Comparison of ENCODE assay signal across 7 mouse cellular contexts in the genomic region with DNA sequence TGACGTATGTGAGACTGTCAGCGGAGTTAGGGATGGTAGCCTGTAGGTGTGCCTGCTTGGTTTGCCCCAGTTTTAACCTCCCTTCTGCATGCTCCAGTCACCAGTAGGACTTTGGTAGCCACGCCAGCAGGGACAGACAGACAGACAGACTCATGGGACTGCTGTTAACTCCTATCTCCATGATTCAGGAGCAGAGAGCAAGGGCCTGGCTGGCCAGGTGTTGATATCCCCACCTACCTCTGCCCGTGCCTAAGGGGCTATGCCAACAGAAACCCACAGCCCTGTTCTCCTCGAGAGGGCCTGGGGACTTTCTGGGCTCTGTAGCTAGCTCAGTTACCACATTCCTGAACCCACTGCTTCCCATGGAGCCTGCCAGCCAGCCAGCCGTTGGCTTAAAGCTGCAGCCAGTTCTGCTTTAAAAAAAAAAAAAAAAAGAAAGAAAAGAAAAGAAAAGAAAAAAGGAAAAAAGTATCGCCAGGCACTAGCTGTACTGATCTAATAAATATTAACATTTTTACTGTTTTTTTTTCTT. TPM values are rescaled to one million over a fixed set of nuclear protein-coding genes. Genes with fewer than 3 reads are reported as not detected.
DNase-seq lines count a peak whose midpoint lies in the region; ATAC-seq and TF ChIP-seq lines count a peak whose summit lies in the region.

No protein-coding gene starts in this region.

- no peaks in the 10 kb centered on the region for H3K9me3 ChIP-seq in lung, embryonic 14.5 days (ENCODE audit: low read depth, low read length)
- H3K9me3 ChIP-seq in forebrain, embryonic 10.5 days, result no peaks in the 10 kb centered on the region
- no peaks in the 10 kb centered on the region for H3K9me3 ChIP-seq in intestine, postnatal 0 days (ENCODE audit: control insufficient read depth)

- H3K36me3 ChIP-seq in lung, embryonic 14.5 days (ENCODE audit: insufficient read depth), result no peaks in the 10 kb centered on the region
- H3K36me3 ChIP-seq in forebrain, embryonic 10.5 days (replicated peaks), result 0 out of 2 replicates have a peak, but pooled peaks cover 2% of the 10 kb centered on the region
- peaks cover 5% of the 10 kb centered on the region; the same call in 1 of the 2 replicates for H3K36me3 ChIP-seq in intestine, postnatal 0 days (ENCODE audit: control insufficient read depth, insufficient read depth)
- H3K36me3 ChIP-seq in small intestine, adult 2 months (ENCODE audit: control insufficient read depth, insufficient read depth, low read length), result peaks cover 2% of the 10 kb centered on the region; the same call in 1 of the 2 replicates

- no peaks in the 10 kb centered on the region for H3K27me3 ChIP-seq in lung, embryonic 14.5 days (ENCODE audit: insufficient read depth, low read length)
- peaks cover 13% of the 10 kb centered on the region for H3K27me3 ChIP-seq in forebrain, embryonic 10.5 days (ENCODE audit: poor library complexity, severe bottlenecking)
- no peaks in the 10 kb centered on the region for H3K27me3 ChIP-seq in intestine, postnatal 0 days (replicated peaks; ENCODE audit: control insufficient read depth, insufficient read depth, low read length)
- H3K27me3 ChIP-seq in small intestine, adult 2 months (ENCODE audit: control insufficient read depth, insufficient read depth, low read length), result no peaks in the 10 kb centered on the region

- peaks cover 32% of the 10 kb centered on the region for H3K4me1 ChIP-seq in lung, embryonic 14.5 days (ENCODE audit: insufficient read depth)
- peaks cover 82% of the 10 kb centered on the region for H3K4me1 ChIP-seq in forebrain, embryonic 10.5 days
- H3K4me1 ChIP-seq in intestine, postnatal 0 days (replicated peaks; ENCODE audit: control insufficient read depth, insufficient read depth, low read length), result peaks cover 14% of the 10 kb centered on the region
- peaks cover 24% of the 10 kb centered on the region for H3K4me1 ChIP-seq in small intestine, adult 2 months (ENCODE audit: control insufficient read depth, insufficient read depth, insufficient read length, low read length)

- no peak for TF ChIP-seq POLR2A in small intestine, adult 2 months (IDR thresholded peaks at IDR 0.05; ENCODE audit: low read depth, low read length)

- H3K9ac ChIP-seq in lung, embryonic 14.5 days, result peak overlapping the region; percentile 26; the same call in 1 of the 2 replicates
- no peak overlapping the region for H3K9ac ChIP-seq in intestine, postnatal 0 days (ENCODE audit: low read depth, low read length)

- ATAC-seq in lung, embryonic 14.5 days (ENCODE audit: insufficient read depth), result no peak
- ATAC-seq in intestine, postnatal 0 days, result no peak

- WGBS in lung, embryonic 14.5 days, result 22% methylated on average over 7 of the region's 7 CpGs
- 28% methylated on average over 7 of the region's 7 CpGs for WGBS in forebrain, embryonic 10.5 days
- 43% methylated on average over 7 of the region's 7 CpGs for WGBS in intestine, postnatal 0 days
- 62% methylated on average over 7 of the region's 7 CpGs for WGBS in small intestine, adult 2 months

- peak overlapping the region; percentile 39; the same call in 1 of the 2 replicates for H3K4me2 ChIP-seq in lung, embryonic 14.5 days
- H3K4me2 ChIP-seq in intestine, postnatal 0 days (replicated peaks; ENCODE audit: low read depth), result peak overlapping the region; percentile 24; the same call in 1 of the 2 replicates

- DNase-seq in lung, embryonic 14.5 days, result peak; percentile 53
- no peak for DNase-seq in lung, postnatal 25 days (ENCODE audit: low spot score)
- DNase-seq in forebrain, embryonic 10.5 days (ENCODE audit: extremely low spot score, low spot score), result no peak
- no peak for DNase-seq in gastrocnemius, postnatal 4 days (ENCODE audit: low spot score in 2 of 2)
- no peak for DNase-seq in adrenal gland, postnatal 10 days

- peak overlapping the region; percentile 94 for H3K27ac ChIP-seq in lung, embryonic 14.5 days (ENCODE audit: low read depth)
- H3K27ac ChIP-seq in forebrain, embryonic 10.5 days, result peak overlapping the region; percentile 86
- peak overlapping the region; percentile 37 for H3K27ac ChIP-seq in intestine, postnatal 0 days (ENCODE audit: low read depth, low read length)
- H3K27ac ChIP-seq in small intestine, adult 2 months (ENCODE audit: insufficient read depth, low read depth, low read length), result peak overlapping the region; percentile 82

- TF ChIP-seq CTCF in lung, embryonic 14.5 days (IDR thresholded peaks at IDR 0.05; ENCODE audit: low read depth), result no peak
- TF ChIP-seq CTCF in intestine, postnatal 0 days (IDR thresholded peaks at IDR 0.05; ENCODE audit: low read depth), result no peak
- no peak for TF ChIP-seq CTCF in small intestine, adult 2 months (IDR thresholded peaks at IDR 0.05; ENCODE audit: extremely low read depth, insufficient read length, insufficient replicate concordance, low read depth, low read length)

- H3K4me3 ChIP-seq in lung, embryonic 14.5 days (ENCODE audit: low read depth, low read length), result no peak overlapping the region
- H3K4me3 ChIP-seq in forebrain, embryonic 10.5 days, result peak overlapping the region; percentile 32
- H3K4me3 ChIP-seq in intestine, postnatal 0 days (ENCODE audit: low read depth, low read length), result no peak overlapping the region
- no peak overlapping the region for H3K4me3 ChIP-seq in small intestine, adult 2 months (ENCODE audit: low read depth, low read length)

RNA-seq across cellular contexts. Expression of a gene that starts 12.9 kb away (rescaled TPM):
- 13.7 and 15.9 TPM in 2 replicates for polyA plus RNA-seq in lung, embryonic 14.5 days (2014; fragmentation: Nextera tagmentation; extraction: Ambion mirVana)
- 16.5 and 18.2 TPM in 2 replicates for polyA plus RNA-seq in forebrain, embryonic 10.5 days (2016; fragmentation: Nextera tagmentation; extraction: Ambion mirVana)
- 33.6 and 39.4 TPM in 2 replicates for polyA plus RNA-seq in intestine, postnatal 0 days (2015; fragmentation: Nextera tagmentation; extraction: Ambion mirVana)
- 31.6 and 36.2 TPM in 2 replicates for polyA plus RNA-seq in small intestine, adult 2 months (2012; rRNA removed)
- 10 to 100 TPM; 54.5 to 65.3 TPM for total RNA-seq in gastrocnemius, postnatal 4 days (2021)
- total RNA-seq in adrenal gland, postnatal 10 days (2021), result 10 to 100 TPM; 33.7 to 40.0 TPM

RNA-seq across cellular contexts. Expression of a gene that starts 28.1 kb away (rescaled TPM):
- 58.3 and 62.2 TPM in 2 replicates for polyA plus RNA-seq in lung, embryonic 14.5 days (2014; fragmentation: Nextera tagmentation; extraction: Ambion mirVana)
- 64.3 and 66.5 TPM in 2 replicates for polyA plus RNA-seq in forebrain, embryonic 10.5 days (2016; fragmentation: Nextera tagmentation; extraction: Ambion mirVana)
- polyA plus RNA-seq in intestine, postnatal 0 days (2015; fragmentation: Nextera tagmentation; extraction: Ambion mirVana), result 34.1 and 37.1 TPM in 2 replicates
- polyA plus RNA-seq in small intestine, adult 2 months (2012; rRNA removed), result 10.3 and 11.6 TPM in 2 replicates
- total RNA-seq in gastrocnemius, postnatal 4 days (2021), result 10 to 100 TPM; 23.7 to 26.6 TPM
- total RNA-seq in adrenal gland, postnatal 10 days (2021), result 10 to 100 TPM; 29.1 to 35.3 TPM

RNA-seq across cellular contexts. Expression of a gene that starts 28.3 kb away (rescaled TPM):
- polyA plus RNA-seq in lung, embryonic 14.5 days (2014; fragmentation: Nextera tagmentation; extraction: Ambion mirVana), result 61.2 and 66.3 TPM in 2 replicates
- 91.1 and 106 TPM in 2 replicates for polyA plus RNA-seq in forebrain, embryonic 10.5 days (2016; fragmentation: Nextera tagmentation; extraction: Ambion mirVana)
- polyA plus RNA-seq in intestine, postnatal 0 days (2015; fragmentation: Nextera tagmentation; extraction: Ambion mirVana), result 44.4 and 44.7 TPM in 2 replicates
- 21.7 and 24.2 TPM in 2 replicates for polyA plus RNA-seq in small intestine, adult 2 months (2012; rRNA removed)
- total RNA-seq in gastrocnemius, postnatal 4 days (2021), result 10 to 100 TPM; 35.6 to 39.7 TPM
- total RNA-seq in adrenal gland, postnatal 10 days (2021), result 10 to 100 TPM; 36.0 to 38.4 TPM

RNA-seq across cellular contexts. Expression of a gene that starts 37.3 kb away (rescaled TPM):
- 31.8 and 36.7 TPM in 2 replicates for polyA plus RNA-seq in lung, embryonic 14.5 days (2014; fragmentation: Nextera tagmentation; extraction: Ambion mirVana)
- 18.9 and 24.7 TPM in 2 replicates for polyA plus RNA-seq in forebrain, embryonic 10.5 days (2016; fragmentation: Nextera tagmentation; extraction: Ambion mirVana)
- polyA plus RNA-seq in intestine, postnatal 0 days (2015; fragmentation: Nextera tagmentation; extraction: Ambion mirVana), result 100 and 109 TPM in 2 replicates
- 15.2 and 27.0 TPM in 2 replicates for polyA plus RNA-seq in small intestine, adult 2 months (2012; rRNA removed)
- total RNA-seq in gastrocnemius, postnatal 4 days (2021), result 10 to 100 TPM; 42.8 to 43.1 TPM
- total RNA-seq in adrenal gland, postnatal 10 days (2021), result 10 to 100 TPM; 26.8 to 44.4 TPM

RNA-seq across cellular contexts. Expression of a gene that starts 37.9 kb away (rescaled TPM):
- 1,038 and 1,045 TPM in 2 replicates for polyA plus RNA-seq in lung, embryonic 14.5 days (2014; fragmentation: Nextera tagmentation; extraction: Ambion mirVana)
- 901 and 914 TPM in 2 replicates for polyA plus RNA-seq in forebrain, embryonic 10.5 days (2016; fragmentation: Nextera tagmentation; extraction: Ambion mirVana)
- 354 and 366 TPM in 2 replicates for polyA plus RNA-seq in intestine, postnatal 0 days (2015; fragmentation: Nextera tagmentation; extraction: Ambion mirVana)
- 352 and 658 TPM in 2 replicates for polyA plus RNA-seq in small intestine, adult 2 months (2012; rRNA removed)
- total RNA-seq in gastrocnemius, postnatal 4 days (2021), result 100 to 1,000 TPM; 181 to 207 TPM
- 100 to 1,000 TPM; 222 to 286 TPM for total RNA-seq in adrenal gland, postnatal 10 days (2021)

Comparison
In these comparisons a context has a peak if more than half of its experiments do, and no peak if none do; other contexts are left out.
1. H3K27ac ChIP-seq: peak in every context shown above with its lines; median percentile 94 in lung, embryonic 14.5 days; 86 in forebrain, embryonic 10.5 days; 82 in small intestine, adult 2 months; 37 in intestine, postnatal 0 days.